Mouse (Mus musculus): ENCODE results near the gene Mterf1a. TPM values are rescaled to one million over a fixed set of nuclear protein-coding genes. Genes with fewer than 3 reads are reported as not detected.

Gene Mterf1a
- total and polyA plus RNA-seq, 2 experiments = 0.57 to 4.9 TPM

DNA sequence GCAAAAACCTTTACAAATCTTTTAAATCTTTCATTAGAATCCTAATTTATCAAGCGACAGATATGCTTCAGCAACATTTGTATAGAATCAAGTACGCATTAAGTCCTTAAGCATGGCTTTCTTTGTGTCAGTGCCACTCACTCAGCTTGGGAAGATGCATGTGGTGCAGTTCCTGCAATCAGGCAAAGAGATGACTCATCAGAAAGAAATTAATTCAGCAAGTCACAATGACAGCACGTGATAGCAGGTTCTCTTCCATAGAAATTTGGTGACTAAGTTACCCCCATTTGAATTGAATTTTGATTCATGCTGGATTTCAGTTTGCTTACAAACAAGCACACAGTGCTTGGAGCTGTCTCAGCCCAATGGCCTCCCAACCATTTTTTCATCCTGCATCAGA, 20.2 kb downstream of the Mterf1a start:
- no peaks in the 10 kb centered on the region for H3K36me3 ChIP-seq (ENCODE audit: control insufficient read depth, insufficient read depth, low read length)
- no peak for DNase-seq (ENCODE audit: extremely low read depth, low read depth, low spot score)
- 82% methylated on average over 3 of the region's 3 CpGs for WGBS
- H3K4me1 ChIP-seq (ENCODE audit: control insufficient read depth, insufficient read depth, low read length) = no peaks in the 10 kb centered on the region
- TF ChIP-seq CTCF (IDR thresholded peaks at IDR 0.05; ENCODE audit: low read depth, low read length) (no peak), POLR2A (IDR thresholded peaks at IDR 0.05; ENCODE audit: extremely low read depth, insufficient read depth, low read length) (no peak)
- no peaks in the 10 kb centered on the region for H3K27me3 ChIP-seq (ENCODE audit: control insufficient read depth, insufficient read depth, low read length)
- no peak overlapping the region for H3K27ac ChIP-seq (replicated peaks; ENCODE audit: insufficient read depth, low read depth, low read length)
- H3K4me3 ChIP-seq (ENCODE audit: insufficient read depth, low read depth, low read length) = no peak overlapping the region
- no peaks in the 10 kb centered on the region for H3K79me2 ChIP-seq (ENCODE audit: control insufficient read depth, insufficient read depth, low read length)
- no peak overlapping the region for H3K9ac ChIP-seq (ENCODE audit: low read depth, low read length)

DNA sequence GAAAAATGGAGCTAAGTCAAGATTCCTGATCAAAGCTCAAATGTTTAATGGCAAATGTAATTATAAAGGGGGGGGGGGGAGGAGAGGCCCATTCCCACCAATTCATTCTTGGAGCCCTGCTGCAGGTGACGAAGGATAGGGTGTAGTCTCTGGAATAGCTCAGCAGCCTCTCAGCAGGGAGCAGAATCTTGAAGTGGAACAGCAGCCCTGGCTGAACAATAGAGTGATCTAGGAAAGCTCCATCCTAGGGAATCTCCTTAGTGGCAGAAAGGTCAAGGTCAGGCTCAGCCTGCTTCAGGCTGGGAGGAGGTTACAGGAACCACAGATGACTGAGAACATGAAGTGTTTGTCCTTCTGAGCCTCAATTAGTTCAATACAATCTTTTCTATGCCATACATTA, 21.4 kb downstream of the Mterf1a start:
- Histone ChIP-seq H3K36me3 (ENCODE audit: control insufficient read depth, insufficient read depth, low read length) (no peaks in the 10 kb centered on the region), H3K4me1 (ENCODE audit: control insufficient read depth, insufficient read depth, low read length) (no peaks in the 10 kb centered on the region), H3K27me3 (ENCODE audit: control insufficient read depth, insufficient read depth, low read length) (no peaks in the 10 kb centered on the region), H3K4me3 (ENCODE audit: insufficient read depth, low read depth, low read length) (no peak overlapping the region), H3K79me2 (ENCODE audit: control insufficient read depth, insufficient read depth, low read length) (no peaks in the 10 kb centered on the region), H3K27ac (replicated peaks; ENCODE audit: insufficient read depth, low read depth, low read length) (no peak overlapping the region), H3K9ac (ENCODE audit: low read depth, low read length) (no peak overlapping the region)
- no peak for DNase-seq (ENCODE audit: extremely low read depth, low read depth, low spot score)
- WGBS = 96% methylated on average over 1 of the region's 1 CpGs
- TF ChIP-seq POLR2A (IDR thresholded peaks at IDR 0.05; ENCODE audit: extremely low read depth, insufficient read depth, low read length) = no peak
- TF ChIP-seq CTCF (IDR thresholded peaks at IDR 0.05; ENCODE audit: low read depth, low read length) = no peak

DNA sequence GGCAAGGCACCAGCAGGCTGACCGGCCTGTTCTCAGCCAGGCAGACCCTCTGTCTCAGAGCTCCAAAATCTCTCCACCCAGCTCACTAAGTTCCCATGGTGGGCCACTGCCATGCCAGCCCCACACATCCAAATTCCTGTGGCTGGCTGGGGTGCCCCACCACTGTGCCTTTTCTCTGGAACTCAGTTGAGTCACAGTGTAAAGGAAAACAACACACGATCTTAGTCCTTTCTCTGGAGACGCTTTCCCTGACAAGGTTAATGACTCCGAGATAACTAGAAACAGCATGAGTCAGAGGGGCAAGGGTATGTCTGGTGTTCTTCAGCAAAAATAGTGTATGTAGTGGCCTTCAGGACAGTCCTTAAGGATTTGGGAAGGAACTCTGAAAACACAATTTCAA, 23.6 kb downstream of the Mterf1a start:
- Histone ChIP-seq H3K27me3 (ENCODE audit: control insufficient read depth, insufficient read depth, low read length) (no peaks in the 10 kb centered on the region), H3K27ac (replicated peaks; ENCODE audit: insufficient read depth, low read depth, low read length) (no peak overlapping the region), H3K79me2 (ENCODE audit: control insufficient read depth, insufficient read depth, low read length) (no peaks in the 10 kb centered on the region), H3K4me1 (ENCODE audit: control insufficient read depth, insufficient read depth, low read length) (no peaks in the 10 kb centered on the region), H3K36me3 (ENCODE audit: control insufficient read depth, insufficient read depth, low read length) (no peaks in the 10 kb centered on the region), H3K9ac (ENCODE audit: low read depth, low read length) (no peak overlapping the region), H3K4me3 (ENCODE audit: insufficient read depth, low read depth, low read length) (no peak overlapping the region)
- TF ChIP-seq POLR2A (IDR thresholded peaks at IDR 0.05; ENCODE audit: extremely low read depth, insufficient read depth, low read length) = no peak
- TF ChIP-seq CTCF (IDR thresholded peaks at IDR 0.05; ENCODE audit: low read depth, low read length) = no peak
- 74% methylated on average over 4 of the region's 4 CpGs for WGBS
- no peak for DNase-seq (ENCODE audit: extremely low read depth, low read depth, low spot score)

GRCm38 (mm10) chr5:3845026-3845425, 48.7 kb downstream of the Mterf1a start, which contains the start of gene Lrrd1:
Lrrd1 (plus strand) TSS chr5:3845173.
- no peak for TF ChIP-seq CTCF (IDR thresholded peaks at IDR 0.05; ENCODE audit: low read depth, low read length)
- TF ChIP-seq POLR2A (IDR thresholded peaks at IDR 0.05; ENCODE audit: extremely low read depth, insufficient read depth, low read length) = no peak
- WGBS = 23% methylated on average over 24 of the region's 24 CpGs
- Histone ChIP-seq H3K9ac (ENCODE audit: low read depth, low read length) (no peak within 1 kb of the TSS), H3K27ac (replicated peaks; ENCODE audit: insufficient read depth, low read depth, low read length) (no peak within 1 kb of the TSS), H3K4me1 (ENCODE audit: control insufficient read depth, insufficient read depth, low read length) (no peaks in the 10 kb centered on the region), H3K36me3 (ENCODE audit: control insufficient read depth, insufficient read depth, low read length) (peaks cover 18% of the 10 kb centered on the region), H3K79me2 (ENCODE audit: control insufficient read depth, insufficient read depth, low read length) (no peaks in the 10 kb centered on the region), H3K4me3 (ENCODE audit: insufficient read depth, low read depth, low read length) (no peak within 1 kb of the TSS), H3K27me3 (ENCODE audit: control insufficient read depth, insufficient read depth, low read length) (no peaks in the 10 kb centered on the region)
- no peak for DNase-seq (ENCODE audit: extremely low read depth, low read depth, low spot score)

Other genes with a start within 250 kb of the Mterf1a start
- not detected in 2 replicates for gene Tmbim7, start 242.8 kb downstream of the Mterf1a start, total RNA-seq (2014; rRNA removed)
- not detected in 2 replicates for gene Tmbim7, start 242.8 kb downstream of the Mterf1a start, polyA plus RNA-seq (2012; rRNA removed)
- gene Gatad1, start 236.7 kb downstream of the Mterf1a start, total RNA-seq (2014; rRNA removed) = 59.3 and 63.5 TPM in 2 replicates
- gene Gatad1, start 236.7 kb downstream of the Mterf1a start, polyA plus RNA-seq (2012; rRNA removed) = 33.5 and 41.0 TPM in 2 replicates
- gene Ankib1, start 91.0 kb downstream of the Mterf1a start, total RNA-seq (2014; rRNA removed) = 15.9 and 16.0 TPM in 2 replicates
- gene Ankib1, start 91.0 kb downstream of the Mterf1a start, polyA plus RNA-seq (2012; rRNA removed) = 4.0 and 4.4 TPM in 2 replicates
- 15.0 and 16.0 TPM in 2 replicates for gene Krit1, start 90.7 kb downstream of the Mterf1a start, total RNA-seq (2014; rRNA removed)
- 3.1 and 4.3 TPM in 2 replicates for gene Krit1, start 90.7 kb downstream of the Mterf1a start, polyA plus RNA-seq (2012; rRNA removed)
- not detected in 2 replicates for gene Lrrd1, start 48.8 kb downstream of the Mterf1a start, total RNA-seq (2014; rRNA removed)
- gene Lrrd1, start 48.8 kb downstream of the Mterf1a start, polyA plus RNA-seq (2012; rRNA removed) = 0.02 and 0.20 TPM in 2 replicates
- gene Akap9, start 34.1 kb upstream of the Mterf1a start, total RNA-seq (2014; rRNA removed) = 37.7 and 45.9 TPM in 2 replicates
- gene Akap9, start 34.1 kb upstream of the Mterf1a start, polyA plus RNA-seq (2012; rRNA removed) = 3.0 and 4.7 TPM in 2 replicates
- 207 and 253 TPM in 2 replicates for gene Cyp51, start 210.8 kb upstream of the Mterf1a start, total RNA-seq (2014; rRNA removed)
- 134 and 144 TPM in 2 replicates for gene Cyp51, start 210.8 kb upstream of the Mterf1a start, polyA plus RNA-seq (2012; rRNA removed)

All from liver, adult 2 months (tissue).